Mouse (Mus musculus) CD8-positive naive resting alpha-beta T cell, adult 2 months (primary cell): ENCODE data around the gene Tnni1.

ENCODE experiments used
- DNase-seq, 2 experiments: peaks; one replicate each; pipeline ENCODE4 v3.0.0; 2022; ENCODE audit warnings: low read depth in 2 of 2, low spot score in 2 of 2

Gene Tnni1

DNA sequence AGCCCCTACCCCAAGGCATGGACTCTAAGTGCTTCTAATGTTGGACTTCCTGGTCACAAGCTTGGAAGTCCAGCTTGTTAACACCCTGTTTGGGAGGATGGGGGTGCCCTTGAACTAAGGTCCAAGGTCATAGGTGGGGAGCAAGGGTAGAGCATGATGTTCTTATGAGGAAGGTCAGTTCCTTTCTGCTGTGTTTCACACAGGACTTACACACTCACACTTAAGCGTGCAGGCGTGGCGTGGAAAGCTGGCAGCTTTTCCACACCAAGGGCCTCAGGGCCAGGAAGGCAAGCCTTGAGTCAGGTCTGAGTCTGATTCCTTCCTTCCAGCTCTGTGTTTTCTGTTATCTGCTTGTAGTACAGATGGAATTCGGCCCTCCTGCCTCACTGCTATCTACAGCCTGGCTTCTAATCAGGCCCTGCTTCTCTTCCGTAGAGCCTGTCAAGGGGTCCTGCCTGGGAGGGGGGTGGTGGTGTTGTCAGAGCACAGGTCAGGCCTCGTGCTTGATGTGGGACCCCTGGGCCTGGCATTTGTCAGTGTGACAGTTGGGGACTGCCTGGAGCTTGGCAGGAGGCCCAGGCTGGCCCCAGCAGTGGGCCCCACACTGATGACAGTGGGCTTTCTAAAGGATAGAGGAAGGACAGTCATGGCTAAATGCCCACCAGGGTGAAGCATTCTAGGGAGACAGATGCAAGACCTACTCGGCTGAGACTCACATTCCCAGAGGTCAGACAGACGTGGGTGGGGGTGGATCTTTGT is 21.1 kb downstream of the Tnni1 start:
- DNase-seq: no peak

DNA sequence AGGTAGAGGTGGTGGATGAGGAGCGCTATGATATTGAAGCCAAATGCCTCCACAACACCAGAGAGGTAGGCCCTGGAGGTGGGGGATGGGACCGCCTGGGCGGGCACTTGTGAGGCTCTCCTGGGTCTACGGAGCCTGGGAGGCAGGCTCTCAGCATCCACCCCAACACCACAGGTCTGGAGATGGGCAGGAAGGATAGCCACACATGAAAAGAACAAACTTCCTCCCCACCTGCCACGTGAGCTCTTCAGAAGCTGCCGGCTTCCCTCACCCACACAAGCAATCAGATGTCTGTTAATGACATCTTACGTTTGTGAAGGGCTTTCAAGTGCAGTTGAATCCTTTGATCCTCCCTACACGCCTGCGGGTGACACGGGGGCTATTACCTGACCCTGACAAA is 28.3 kb downstream of the Tnni1 start:
- peak; percentile 51 to 62 for DNase-seq

DNA sequence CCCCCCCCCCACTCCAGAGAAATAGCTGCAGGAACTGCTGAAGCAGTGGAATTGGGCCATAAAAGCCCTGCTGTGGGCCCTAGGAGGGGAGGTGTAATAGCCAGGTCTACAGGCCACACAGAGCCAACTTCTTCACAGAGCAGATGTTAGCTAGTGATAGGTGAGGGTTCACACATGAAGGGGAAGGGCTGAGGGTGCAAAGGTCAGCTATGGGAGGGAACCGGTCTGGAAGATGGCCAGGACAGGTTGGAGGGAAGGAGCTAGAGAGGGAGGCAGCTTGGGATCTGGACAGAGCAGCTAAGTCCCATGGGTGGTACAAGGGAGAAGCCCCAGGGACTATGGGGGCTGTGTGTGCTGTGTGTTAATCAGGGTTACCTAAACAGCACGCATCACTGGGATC is 30.9 kb downstream of the Tnni1 start:
- DNase-seq: no peak

DNA sequence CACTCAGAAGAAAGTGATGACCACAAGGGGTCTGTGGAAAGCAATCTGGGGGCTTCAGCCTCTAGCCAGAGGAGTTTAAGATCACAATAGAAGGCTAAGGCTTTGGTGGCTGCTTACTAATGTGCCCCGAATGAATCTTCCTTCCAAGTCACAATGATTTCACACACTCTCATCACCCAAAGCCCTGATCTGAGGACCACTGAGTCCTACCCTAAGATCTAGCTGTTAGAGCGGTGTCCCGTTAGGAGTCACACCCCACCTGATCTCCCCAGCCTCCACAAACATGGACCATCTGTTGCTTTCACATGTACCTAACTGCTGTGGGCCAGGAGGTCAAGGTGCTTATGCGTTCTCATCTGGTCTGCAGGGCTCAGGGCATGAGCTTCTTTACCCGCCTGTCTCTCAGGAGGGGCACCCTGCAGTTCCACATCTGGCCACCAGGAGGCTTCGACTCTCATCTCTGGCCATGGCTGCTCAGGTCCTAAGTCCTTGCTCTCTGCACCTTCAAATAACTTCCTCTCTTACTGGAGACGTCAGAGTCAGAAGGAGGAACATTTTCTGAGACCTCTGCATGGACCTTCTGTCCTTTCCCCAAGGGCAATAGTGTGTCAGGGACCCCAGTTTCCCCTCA is 31.9 kb downstream of the Tnni1 start:
- DNase-seq: peak; percentile 82 to 88

DNA sequence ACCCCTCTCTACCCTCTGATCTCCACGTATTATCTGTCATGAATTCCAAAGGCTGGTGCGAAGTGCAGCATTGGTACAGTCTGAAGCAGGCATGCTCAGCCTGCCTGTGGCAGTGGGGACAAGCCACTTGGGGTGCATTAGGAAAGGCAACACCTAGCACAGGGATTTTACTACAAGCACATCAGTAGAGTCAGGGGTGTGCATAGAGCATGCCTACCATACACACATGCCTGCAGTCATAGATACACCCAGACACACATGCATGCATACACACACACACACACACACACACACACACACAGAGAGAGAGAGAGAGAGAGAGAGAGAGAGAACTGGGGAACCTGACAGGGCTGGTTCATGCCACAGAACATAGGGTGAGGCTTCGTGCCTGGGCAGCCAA is 33.0 kb downstream of the Tnni1 start:
- no peak for DNase-seq

DNA sequence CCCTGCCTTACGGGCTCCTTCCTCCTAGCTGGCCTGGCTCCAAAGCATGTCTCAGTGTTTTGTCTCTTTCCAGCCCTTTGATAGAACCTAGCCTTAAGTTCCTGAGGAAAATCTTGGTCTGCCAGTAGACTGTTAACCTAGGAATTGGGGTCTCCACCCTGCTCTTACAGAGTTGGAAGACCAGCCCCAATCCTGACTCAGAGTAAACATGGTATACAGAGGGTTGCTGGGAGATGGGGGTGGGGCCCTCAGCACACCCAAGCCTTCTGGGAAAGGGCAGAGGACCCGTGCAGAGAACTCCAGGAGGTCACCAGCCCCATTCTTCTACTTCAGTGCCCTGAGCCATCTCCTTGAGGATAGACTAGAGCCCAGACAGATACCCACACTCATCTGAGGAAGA is 33.4 kb downstream of the Tnni1 start:
- no peak for DNase-seq

DNA sequence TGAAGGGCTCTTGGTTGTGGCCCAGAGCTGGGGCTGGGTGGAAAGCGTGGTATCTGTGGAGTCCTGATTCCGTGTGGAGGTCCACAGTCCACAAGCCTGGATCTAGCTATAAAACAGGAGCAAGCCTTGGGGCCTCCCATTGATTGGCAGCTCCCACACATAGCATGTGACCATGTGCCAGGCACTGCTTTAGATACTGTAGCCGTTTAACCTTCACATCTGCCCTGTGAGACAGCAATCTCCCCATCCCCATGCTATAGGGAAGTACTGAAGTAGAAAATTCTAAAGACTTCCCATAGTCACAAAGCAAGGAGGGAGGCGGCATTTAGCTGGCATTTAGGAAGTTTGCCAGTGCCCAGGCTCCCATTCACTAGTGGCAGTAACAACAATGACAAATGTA is 33.8 kb downstream of the Tnni1 start:
- no peak for DNase-seq

DNA sequence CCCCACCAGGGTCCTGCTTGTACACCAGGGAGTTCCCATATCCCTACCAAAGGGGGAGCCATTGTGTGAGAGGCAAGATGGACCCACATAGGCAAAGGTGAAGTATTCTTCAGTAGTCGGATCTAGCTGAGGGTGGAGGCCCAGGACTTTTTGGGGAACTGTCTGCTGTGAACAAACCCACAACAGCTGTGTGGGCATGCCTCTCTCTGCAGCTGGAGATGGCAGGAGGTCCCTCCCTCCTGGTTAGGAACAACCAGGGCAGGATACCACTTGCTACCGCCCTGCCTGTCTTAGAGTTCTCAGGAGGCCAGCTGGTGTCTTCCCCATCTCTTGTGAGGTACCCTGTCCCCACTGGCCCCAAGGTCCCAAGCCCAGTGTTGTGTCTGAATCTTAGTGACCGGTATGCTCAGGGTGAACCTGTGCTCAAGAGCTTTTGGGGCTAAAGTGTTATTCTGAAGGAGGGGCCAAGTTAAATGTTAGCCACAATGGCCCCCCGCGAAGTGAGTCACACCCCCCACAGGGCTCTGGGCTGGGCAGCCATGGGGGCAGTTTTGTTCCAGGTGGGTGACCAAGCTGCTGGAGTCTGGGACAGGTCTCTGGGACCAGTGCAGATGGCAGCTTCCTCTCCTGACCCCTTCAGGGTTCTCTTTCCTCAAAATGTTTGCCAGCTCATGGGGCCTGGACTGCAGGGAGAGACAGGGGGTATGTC is 34.6 kb downstream of the Tnni1 start:
- DNase-seq: no peak

DNA sequence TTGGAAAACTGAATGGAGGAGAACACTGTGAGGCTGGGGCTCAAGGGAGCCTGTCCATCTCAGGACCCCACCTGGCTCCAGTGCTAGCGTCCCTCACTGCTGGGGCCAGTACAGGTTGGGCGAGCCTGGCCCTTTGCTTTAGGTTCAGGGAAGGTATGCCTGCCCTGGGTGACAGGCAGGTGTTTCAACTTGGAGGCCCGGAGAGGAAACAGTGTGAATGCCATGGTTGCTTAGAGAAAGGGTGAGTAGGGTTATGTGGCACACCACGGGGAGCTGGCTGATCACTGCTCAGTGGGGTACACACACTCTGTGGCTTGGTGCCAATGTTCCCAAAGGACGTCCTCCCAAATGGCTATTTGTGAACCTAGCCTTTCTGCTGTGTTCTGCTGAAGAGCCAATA is 35.3 kb downstream of the Tnni1 start:
- no peak for DNase-seq

DNA sequence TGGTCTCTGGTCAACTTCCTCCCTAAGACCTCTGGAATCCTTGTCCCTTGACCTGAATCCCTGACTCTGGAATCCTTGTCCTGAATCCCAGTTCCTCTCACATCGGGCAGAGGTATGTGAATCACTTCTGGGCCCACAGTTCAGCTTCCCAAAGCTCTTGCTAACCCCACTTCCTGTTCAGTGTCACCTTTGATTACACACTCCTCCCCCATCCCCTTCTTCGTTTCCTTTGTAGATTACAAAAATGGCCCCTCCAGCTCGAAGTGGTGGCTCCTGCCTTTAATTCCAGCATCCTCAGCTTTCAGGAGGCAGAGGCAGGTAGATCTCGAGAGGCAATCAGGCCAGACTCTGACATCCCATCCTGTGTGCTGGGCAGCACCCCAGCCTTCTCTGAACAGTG is 38.4 kb downstream of the Tnni1 start:
- DNase-seq: peak in 1 of 2 experiments; percentile 38

DNA sequence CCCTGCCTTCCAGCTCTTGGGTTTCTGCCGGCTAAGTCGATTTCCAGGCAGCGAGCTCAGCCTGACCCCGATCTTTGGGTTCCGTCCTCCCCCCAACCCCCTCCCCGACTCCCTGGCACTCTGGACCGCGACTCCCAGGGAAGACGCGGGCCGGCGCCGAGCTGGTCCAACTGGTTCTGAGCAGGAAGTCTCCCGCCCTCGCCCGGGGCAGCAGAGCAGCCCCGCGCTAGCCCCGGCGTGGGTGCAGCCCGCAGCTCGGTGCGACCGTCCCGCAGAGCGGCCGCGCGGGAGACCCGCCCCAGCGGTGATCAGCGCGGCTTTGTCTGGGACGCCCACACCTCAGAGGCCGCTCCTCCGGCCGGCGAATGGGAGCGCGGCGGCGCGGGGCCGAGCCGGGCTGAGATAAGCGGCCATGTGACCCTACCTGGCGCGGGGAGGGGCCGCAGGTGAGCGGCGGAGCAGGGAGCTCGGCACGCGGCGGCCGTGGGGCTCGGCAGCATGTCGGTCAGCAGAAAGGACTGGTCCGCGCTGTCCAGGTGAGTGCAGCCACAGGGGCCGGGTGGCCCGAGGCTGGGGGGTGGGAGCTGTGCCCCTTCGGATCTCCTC is 39.4 kb downstream of the Tnni1 start, which contains the start of gene Lad1:
TSS of gene Lad1 (plus strand) at position 118 of the 606 bp plus-strand sequence.
- DNase-seq: no peak

DNA sequence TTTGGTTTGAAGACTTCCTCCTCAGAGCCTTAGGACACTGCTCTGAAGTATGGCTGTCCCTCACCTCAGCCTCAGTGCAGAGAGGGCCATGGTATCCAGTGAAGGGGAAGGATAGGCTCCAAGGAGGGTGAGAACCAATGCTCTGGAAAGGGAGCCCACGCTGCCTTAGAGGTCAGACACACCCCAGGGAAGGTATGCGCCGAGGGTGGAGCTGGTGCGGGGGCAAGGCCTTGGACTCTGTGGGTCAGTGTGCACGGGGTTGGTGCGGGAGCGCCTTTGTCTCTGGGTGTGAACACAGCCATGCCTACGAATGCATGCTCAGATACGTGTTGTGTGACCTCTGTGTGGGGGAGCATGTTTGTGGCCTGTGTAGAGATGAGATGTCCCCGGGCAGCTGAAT is 40.8 kb downstream of the Tnni1 start:
- no peak for DNase-seq

DNA sequence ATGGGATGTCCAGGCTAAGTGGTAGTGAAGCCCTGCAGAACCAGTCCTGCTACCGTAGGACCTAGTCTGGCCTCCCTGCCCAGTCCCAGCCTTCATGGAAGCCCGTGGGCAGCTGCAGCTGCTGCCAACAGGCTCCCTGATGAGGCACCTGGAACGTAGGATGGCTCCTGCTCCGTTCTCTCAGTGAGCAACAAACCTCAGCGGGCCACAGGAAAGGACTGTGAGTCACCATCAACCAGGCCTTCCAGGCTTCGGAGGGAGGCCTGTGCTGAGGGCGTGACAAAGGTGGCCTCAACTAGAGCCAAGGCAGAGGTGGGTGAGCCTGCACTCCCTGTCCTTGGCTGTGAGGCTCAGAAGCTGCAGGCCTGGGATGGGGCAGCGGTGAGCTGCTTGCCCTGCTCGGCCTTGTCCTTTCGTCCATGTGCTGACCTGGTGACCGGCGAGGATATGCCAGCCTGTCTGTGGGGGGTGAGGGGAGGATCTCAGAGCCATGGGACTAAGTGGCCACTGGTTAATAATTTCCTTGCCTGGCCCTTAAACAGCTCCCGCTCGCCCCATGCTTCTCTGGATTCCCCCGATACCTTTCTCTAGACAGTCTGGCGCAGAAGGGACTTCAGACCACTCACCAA is 41.6 kb downstream of the Tnni1 start:
- no peak for DNase-seq

DNA sequence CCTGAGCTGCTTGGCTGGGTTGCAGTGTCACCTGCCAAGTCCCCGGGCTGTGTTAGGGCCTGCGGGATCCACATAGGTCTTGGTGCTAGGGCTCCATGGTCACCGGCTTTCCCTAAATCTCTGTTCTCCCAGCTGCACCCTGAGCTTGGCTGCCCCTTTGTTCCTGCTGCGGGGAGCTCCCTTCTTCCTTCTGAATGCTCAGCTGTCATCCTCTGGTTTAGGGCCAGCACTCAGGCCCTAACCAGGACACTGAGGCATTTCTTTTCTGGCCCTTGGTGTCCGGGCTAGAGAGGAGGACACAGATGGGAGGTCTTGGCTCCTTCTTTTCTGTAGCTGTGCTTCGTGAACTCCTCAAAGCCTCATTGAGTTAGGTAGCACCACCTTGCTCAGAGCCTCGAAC is 42.5 kb downstream of the Tnni1 start:
- DNase-seq: no peak

DNA sequence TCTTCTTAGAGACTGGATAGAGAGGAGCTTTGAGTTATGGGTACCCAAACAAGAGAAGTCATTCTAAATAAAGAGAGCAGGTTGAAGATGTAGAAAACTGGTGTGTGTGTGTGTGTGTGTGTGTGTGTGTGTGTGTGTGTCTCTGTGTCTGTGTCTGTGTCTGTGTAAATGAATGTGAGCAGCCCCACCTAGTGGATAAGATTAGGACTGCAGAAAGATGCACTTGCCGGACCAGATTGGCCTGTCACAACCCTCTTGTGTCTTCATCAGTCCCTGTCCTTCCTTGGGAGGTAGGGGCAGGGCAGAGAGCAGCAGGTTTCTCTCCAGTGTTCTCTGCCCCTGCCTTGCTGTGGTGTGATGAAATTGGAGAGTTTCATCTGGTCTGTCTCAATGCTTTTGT is 49.7 kb downstream of the Tnni1 start:
- DNase-seq: peak; percentile 48 to 61

DNA sequence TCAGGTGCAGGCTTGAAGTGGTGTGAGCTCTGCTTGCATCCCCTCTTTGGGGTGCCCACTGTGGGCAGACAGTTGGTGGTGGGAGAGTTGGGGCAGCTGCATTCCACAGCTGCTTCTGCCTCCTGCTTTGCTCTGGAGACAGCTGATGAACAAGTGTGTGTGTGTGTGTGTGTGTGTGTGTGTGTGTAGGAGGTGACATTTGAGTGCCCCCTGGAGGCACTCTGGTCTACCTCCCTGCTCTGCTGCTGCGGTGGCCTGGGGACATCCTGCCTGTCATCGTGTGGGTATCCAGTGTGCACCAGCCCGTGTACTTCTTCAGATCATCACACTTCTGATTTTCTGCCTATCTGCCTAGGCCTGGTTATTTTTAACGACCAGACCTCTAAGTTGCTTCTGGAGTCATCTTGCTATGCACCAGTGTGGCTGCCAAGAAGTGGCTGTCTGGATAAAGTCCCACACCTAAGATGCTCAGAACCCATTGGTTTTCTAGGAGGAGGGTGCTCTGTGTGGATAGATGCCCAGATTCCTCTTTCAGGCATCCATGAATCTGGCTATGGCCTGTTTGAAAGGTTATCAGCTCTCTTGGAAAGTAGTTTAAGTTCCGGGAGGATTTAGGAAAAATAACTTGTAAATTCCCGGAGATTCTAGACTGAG is 55.1 kb downstream of the Tnni1 start:
- DNase-seq: no peak

DNA sequence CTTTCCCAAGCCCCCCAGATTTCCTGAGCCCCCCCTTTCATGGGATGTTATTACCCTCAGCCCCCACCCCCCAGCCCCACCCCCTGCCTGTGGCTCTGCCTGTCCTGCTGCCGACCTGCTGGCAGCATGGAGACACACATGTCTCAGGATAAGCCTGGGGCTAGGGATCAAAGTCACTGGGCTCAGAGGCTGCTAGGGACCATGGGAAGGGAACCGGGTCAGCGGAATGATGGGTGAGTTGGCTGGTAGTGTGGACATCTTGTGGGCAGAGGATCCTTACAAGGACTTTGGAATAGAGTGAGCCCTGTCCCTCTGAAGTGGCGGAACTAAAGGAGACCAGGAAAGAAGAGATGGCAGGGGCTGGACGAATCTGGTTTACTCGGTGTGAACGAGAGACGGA is 55.7 kb downstream of the Tnni1 start:
- DNase-seq: no peak

DNA sequence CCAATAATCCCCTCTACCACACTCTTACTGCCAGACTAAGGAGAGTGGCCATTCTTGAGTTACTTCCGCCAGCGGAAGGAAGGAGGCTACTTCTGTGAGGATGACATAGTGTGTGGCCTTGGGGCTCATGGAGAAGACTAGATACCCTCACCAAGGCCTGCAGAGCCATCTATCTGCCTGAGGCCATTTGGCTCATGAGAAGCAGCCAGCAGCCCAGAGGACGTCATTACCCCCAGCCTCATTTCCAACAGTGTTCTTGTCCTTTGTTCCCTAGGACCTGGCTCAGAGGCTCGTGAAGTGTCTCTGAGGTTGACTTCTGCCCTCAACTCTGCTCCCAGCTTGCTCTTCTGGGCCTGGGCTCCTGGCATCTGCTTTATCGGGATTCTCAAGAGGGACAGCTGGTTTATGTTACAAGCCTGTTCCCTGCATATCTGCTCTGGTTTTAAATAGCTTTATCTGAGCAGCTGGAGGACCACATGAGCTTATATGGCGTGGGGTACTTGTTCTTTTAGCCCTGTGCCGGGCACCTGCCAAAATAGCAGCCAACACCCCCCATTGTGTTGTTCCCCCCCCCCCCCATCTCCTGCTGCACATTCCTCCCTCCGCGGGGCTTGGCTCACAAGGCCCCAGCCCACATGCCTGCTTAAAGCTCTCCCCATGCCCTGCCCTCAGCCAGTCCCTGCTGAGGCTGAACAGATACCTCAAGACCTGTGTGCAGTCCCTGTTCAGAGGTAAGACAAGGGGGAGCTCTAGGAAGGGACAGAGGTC is 56.7 kb downstream of the Tnni1 start, which contains the start of gene Tnnt2:
TSS of gene Tnnt2 (plus strand) at position 639 of the 768 bp plus-strand sequence.
- DNase-seq: no peak

DNA sequence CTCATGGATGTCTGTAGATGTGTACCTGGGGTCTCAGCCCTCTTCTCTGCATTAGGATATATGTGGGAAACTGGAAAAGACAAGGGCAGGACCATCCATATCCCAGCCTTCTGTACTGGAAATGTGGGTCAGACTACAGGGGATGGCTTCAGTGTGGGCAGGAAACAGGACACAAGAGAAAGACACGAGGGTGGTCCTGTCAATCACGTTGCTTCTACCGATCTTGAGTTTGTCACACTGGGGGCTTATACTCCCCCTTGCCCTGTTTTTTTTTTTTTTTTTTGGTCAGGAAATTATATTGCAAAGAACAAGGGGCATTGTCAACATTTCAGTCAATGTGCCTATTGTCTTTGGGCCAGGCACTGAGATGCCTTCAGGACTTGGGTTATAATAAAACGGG is 59.4 kb downstream of the Tnni1 start:
- no peak for DNase-seq

DNA sequence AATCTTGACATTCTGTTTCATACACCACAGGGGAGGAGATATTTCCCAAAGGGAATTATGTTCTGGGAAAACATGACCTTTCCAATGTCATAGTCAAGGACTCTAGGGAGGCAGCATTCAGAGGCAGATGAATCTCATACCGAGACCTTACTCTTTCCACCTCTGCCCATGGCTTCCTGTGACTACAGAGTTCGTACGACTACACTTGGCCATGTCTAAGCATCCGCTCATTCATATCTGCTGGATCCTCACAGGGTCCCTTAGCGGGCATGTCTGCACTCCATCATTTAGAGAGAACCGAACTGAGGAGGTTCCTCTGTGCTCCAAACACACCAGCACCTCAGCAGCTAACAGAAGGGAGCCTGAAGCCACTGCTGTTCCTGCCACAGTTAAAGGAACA is 59.8 kb downstream of the Tnni1 start:
- DNase-seq: no peak
